Mouse (Mus musculus): ENCODE data around the gene Snapin. TPM values are rescaled to one million over a fixed set of nuclear protein-coding genes. Genes with fewer than 3 reads are reported as not detected.
A peak's percentile ranks its signal among the peaks of the same experiment; 100 is the strongest.

Gene Snapin
- polyA plus RNA-seq, 1 experiment from 2014 or later = 74.0 TPM

DNA sequence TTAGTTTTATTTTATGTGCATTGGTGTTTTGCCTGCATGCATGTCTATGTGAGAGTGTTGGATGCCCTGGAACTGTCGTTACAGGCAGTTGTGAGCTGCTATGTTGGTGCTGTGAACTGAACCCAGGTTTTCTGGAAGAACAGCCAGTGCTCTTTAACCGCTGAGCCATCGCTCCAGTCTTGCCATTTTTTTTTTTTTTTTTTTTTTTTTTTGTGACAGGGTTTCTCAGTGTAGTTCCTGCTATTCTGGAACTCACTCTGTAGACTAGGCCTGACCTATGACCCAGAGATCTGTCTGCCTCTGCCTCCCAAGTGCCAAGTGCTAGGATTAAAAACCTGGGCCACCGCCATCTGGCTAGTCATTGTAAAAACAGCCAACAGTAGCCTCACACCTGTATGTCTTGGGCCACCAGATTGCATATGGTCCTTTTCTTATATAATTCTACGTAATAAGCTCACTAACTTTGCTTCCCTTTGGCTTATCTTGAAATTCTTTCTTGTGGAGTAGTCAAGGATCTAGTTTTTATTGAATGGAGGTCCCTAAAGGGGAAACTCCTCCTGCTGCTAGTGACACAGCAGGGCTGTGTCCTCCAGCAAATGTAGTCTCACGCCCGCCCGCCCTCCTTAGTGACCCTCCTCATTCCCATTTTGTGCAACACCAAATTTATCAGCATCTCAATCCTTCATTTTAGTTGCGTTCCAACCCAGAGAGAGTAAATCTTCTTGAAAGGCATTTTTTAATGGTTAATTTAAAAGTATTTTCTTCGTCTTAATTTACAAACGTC lies 45.2 kb downstream of the Snapin start:
- no peak for ATAC-seq

GRCm38 (mm10) chr3:90443977-90444376 lies 46.9 kb downstream of the Snapin start:
- Histone ChIP-seq H3K4me2 (replicated peaks) (no peak overlapping the region), H3K36me3 (no peaks in the 10 kb centered on the region), H3K4me3 (replicated peaks) (no peak overlapping the region), H3K27ac (no peak overlapping the region), H3K9me3 (no peaks in the 10 kb centered on the region), H3K9ac (no peak overlapping the region), H3K27me3 (replicated peaks) (no peaks in the 10 kb centered on the region), H3K4me1 (replicated peaks) (peaks cover 14% of the 10 kb centered on the region)
- WGBS = 90% methylated on average over 3 of the region's 3 CpGs
- ATAC-seq = no peak

More for the DNA sequence above, 45.2 kb downstream of the Snapin start:
- 61% methylated on average over 11 of the region's 11 CpGs for WGBS
- Histone ChIP-seq H3K4me3 (replicated peaks) (no peak overlapping the region), H3K4me1 (replicated peaks) (peaks cover 15% of the 10 kb centered on the region), H3K4me2 (replicated peaks) (peak overlapping the region; percentile 55), H3K27ac (peak overlapping the region; percentile 93), H3K36me3 (no peaks in the 10 kb centered on the region), H3K9ac (no peak overlapping the region), H3K27me3 (replicated peaks) (no peaks in the 10 kb centered on the region), H3K9me3 (no peaks in the 10 kb centered on the region)

DNA sequence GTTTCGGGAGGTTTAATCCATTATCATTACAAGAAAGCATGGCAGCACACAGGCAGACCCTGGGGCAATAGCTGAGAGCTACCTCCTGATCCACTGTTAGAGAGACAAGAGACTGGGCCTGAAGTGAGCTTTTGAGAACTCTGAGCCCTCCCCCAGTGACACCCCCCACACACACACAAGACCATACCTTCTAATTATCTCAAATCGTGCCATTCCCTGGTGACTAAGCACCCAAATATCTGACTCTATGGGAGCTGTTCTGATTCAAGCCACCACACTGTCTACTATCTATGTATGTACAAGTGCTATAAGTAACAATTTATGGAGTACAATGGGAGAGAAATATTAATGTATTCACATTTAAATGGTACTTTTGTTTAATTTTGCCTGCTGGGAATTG lies 50.1 kb downstream of the Snapin start:
- Histone ChIP-seq H3K9ac (no peak overlapping the region), H3K4me2 (replicated peaks) (no peak overlapping the region), H3K36me3 (no peaks in the 10 kb centered on the region), H3K27me3 (replicated peaks) (no peaks in the 10 kb centered on the region), H3K4me3 (replicated peaks) (no peak overlapping the region), H3K9me3 (no peaks in the 10 kb centered on the region), H3K27ac (no peak overlapping the region), H3K4me1 (replicated peaks) (0 out of 2 replicates have a peak, but pooled peaks cover 2% of the 10 kb centered on the region)
- whole genome bisulfite sequencing = 84% methylated on average over 2 of the region's 2 CpGs
- ATAC-seq = no peak

Other genes with a start within 250 kb of the Snapin start
- gene Creb3l4, start 247.5 kb downstream of the Snapin start, polyA plus RNA-seq (2015; fragmentation: Nextera tagmentation; extraction: Ambion mirVana) = 10.7 and 14.5 TPM in 2 replicates
- gene Slc39a1, start 242.9 kb downstream of the Snapin start, polyA plus RNA-seq (2015; fragmentation: Nextera tagmentation; extraction: Ambion mirVana) = 114 and 119 TPM in 2 replicates
- 18.6 and 19.0 TPM in 2 replicates for gene Crtc2, start 236.9 kb downstream of the Snapin start, polyA plus RNA-seq (2015; fragmentation: Nextera tagmentation; extraction: Ambion mirVana)
- 2.3 and 3.9 TPM in 2 replicates for gene Dennd4b, start 225.8 kb downstream of the Snapin start, polyA plus RNA-seq (2015; fragmentation: Nextera tagmentation; extraction: Ambion mirVana)
- 9.0 and 9.7 TPM in 2 replicates for gene Gatad2b, start 197.9 kb downstream of the Snapin start, polyA plus RNA-seq (2015; fragmentation: Nextera tagmentation; extraction: Ambion mirVana)
- gene Slc27a3, start 101.1 kb downstream of the Snapin start, polyA plus RNA-seq (2015; fragmentation: Nextera tagmentation; extraction: Ambion mirVana) = 10.6 and 12.4 TPM in 2 replicates
- 28.6 and 29.8 TPM in 2 replicates for gene Ints3, start 57.4 kb downstream of the Snapin start, polyA plus RNA-seq (2015; fragmentation: Nextera tagmentation; extraction: Ambion mirVana)
- gene Npr1, start 25.2 kb downstream of the Snapin start, polyA plus RNA-seq (2015; fragmentation: Nextera tagmentation; extraction: Ambion mirVana) = 5.7 and 6.2 TPM in 2 replicates
- 146 and 157 TPM in 2 replicates for gene Ilf2, start 14.9 kb downstream of the Snapin start, polyA plus RNA-seq (2015; fragmentation: Nextera tagmentation; extraction: Ambion mirVana)
- 117 and 125 TPM in 2 replicates for gene Chtop, start 18.5 kb upstream of the Snapin start, polyA plus RNA-seq (2015; fragmentation: Nextera tagmentation; extraction: Ambion mirVana)
- 82.3 and 109 TPM in 2 replicates for gene S100a1, start 23.4 kb upstream of the Snapin start, polyA plus RNA-seq (2015; fragmentation: Nextera tagmentation; extraction: Ambion mirVana)
- 35.6 and 36.3 TPM in 2 replicates for gene S100a13, start 23.4 kb upstream of the Snapin start, polyA plus RNA-seq (2015; fragmentation: Nextera tagmentation; extraction: Ambion mirVana)
- gene S100a14, start 35.8 kb upstream of the Snapin start, polyA plus RNA-seq (2015; fragmentation: Nextera tagmentation; extraction: Ambion mirVana) = 6.3 and 8.5 TPM in 2 replicates
- gene S100a16, start 46.2 kb upstream of the Snapin start, polyA plus RNA-seq (2015; fragmentation: Nextera tagmentation; extraction: Ambion mirVana) = 109 and 122 TPM in 2 replicates
- gene S100a3, start 69.5 kb upstream of the Snapin start, polyA plus RNA-seq (2015; fragmentation: Nextera tagmentation; extraction: Ambion mirVana) = 0.29 and 0.53 TPM in 2 replicates
- not detected in 2 replicates for gene S100a2, start 99.2 kb upstream of the Snapin start, polyA plus RNA-seq (2015; fragmentation: Nextera tagmentation; extraction: Ambion mirVana)
- gene Gm42674, start 110.9 kb upstream of the Snapin start, polyA plus RNA-seq (2015; fragmentation: Nextera tagmentation; extraction: Ambion mirVana) = not detected in 2 replicates
- 4.4 and 8.2 TPM in 2 replicates for gene S100a4, start 112.7 kb upstream of the Snapin start, polyA plus RNA-seq (2015; fragmentation: Nextera tagmentation; extraction: Ambion mirVana)
- 15.0 and 15.7 TPM in 2 replicates for gene S100a5, start 117.5 kb upstream of the Snapin start, polyA plus RNA-seq (2015; fragmentation: Nextera tagmentation; extraction: Ambion mirVana)
- gene S100a6, start 121.8 kb upstream of the Snapin start, polyA plus RNA-seq (2015; fragmentation: Nextera tagmentation; extraction: Ambion mirVana) = 412 and 430 TPM in 2 replicates
- 0.13 and 0.44 TPM in 2 replicates for gene S100a7a, start 163.0 kb upstream of the Snapin start, polyA plus RNA-seq (2015; fragmentation: Nextera tagmentation; extraction: Ambion mirVana)
- 30.3 and 46.1 TPM in 2 replicates for gene S100a8, start 177.9 kb upstream of the Snapin start, polyA plus RNA-seq (2015; fragmentation: Nextera tagmentation; extraction: Ambion mirVana)
- gene S100a9, start 204.7 kb upstream of the Snapin start, polyA plus RNA-seq (2015; fragmentation: Nextera tagmentation; extraction: Ambion mirVana) = 17.5 and 30.8 TPM in 2 replicates
- gene Pglyrp4, start 235.9 kb upstream of the Snapin start, polyA plus RNA-seq (2015; fragmentation: Nextera tagmentation; extraction: Ambion mirVana) = not detected in 2 replicates